Mouse (Mus musculus): ENCODE results near the gene 2410004P03Rik. TPM values are rescaled to one million over a fixed set of nuclear protein-coding genes. Genes with fewer than 3 reads are reported as not detected.

Gene 2410004P03Rik
- total and polyA plus RNA-seq, 3 experiments: 0.09 TPM; not detected in 2

DNA sequence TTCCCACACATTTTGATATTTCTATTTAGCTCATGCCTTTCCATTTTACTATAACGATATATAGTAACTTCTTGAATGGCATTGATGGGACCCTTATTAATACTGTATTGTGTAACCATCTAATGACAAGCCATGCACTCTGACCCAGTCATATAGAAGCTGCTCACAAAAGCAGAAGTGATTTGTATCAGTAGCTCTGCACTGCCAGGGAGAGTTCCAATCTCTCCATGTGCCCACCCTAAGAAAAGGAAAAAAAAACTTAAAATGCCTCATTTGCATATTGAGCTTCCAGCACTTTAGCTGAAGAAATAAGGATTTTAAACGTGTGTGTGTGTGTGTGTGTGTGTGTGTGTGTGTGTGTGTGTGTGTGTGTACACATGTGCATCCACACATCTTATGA lies 19.2 kb downstream of the 2410004P03Rik start:
- dilution Hi-C loops (cut with MboI; ENCODE audit: extremely low pct_ligation_motif_present, extremely low pct_unique_long_range_greater_than_20kb, low sequenced_read_pairs) (no loop called here), in situ Hi-C loops (cut with MboI; ENCODE audit: low pct_ligation_motif_present, low pct_unique_long_range_greater_than_20kb, low sequenced_read_pairs) (no loop called here)
- no peak for TF ChIP-seq HCFC1 (IDR thresholded peaks at IDR 0.05; ENCODE audit: low read depth, low read length)
- TF ChIP-seq ELF1 (IDR thresholded peaks at IDR 0.05; ENCODE audit: low read depth, low read length): no peak
- TF ChIP-seq USF2 (conservative IDR thresholded peaks at IDR 0.05; ENCODE audit: low read depth, low read length): no peak
- TF ChIP-seq RCOR1 (conservative IDR thresholded peaks at IDR 0.05; ENCODE audit: low read depth, low read length): no peak
- no peak for TF ChIP-seq MAZ (IDR thresholded peaks at IDR 0.05; ENCODE audit: low read depth, low read length)
- no peak for TF ChIP-seq MAX (IDR thresholded peaks at IDR 0.05; ENCODE audit: low read length)
- TF ChIP-seq E2F4 (IDR thresholded peaks at IDR 0.05; ENCODE audit: insufficient replicate concordance, low read depth, low read length): no peak
- no peak for TF ChIP-seq TCF12 (IDR thresholded peaks at IDR 0.05; ENCODE audit: low read depth, low read length)
- TF ChIP-seq POLR2AphosphoS2 (IDR thresholded peaks at IDR 0.05; ENCODE audit: low read depth, low read length): no peak
- no peak for TF ChIP-seq MEF2A (IDR thresholded peaks at IDR 0.05; ENCODE audit: borderline replicate concordance, low read depth, low read length)
- TF ChIP-seq ZMIZ1 (IDR thresholded peaks at IDR 0.05; ENCODE audit: low read depth, low read length): no peak
- no peak for TF ChIP-seq RAD21 (IDR thresholded peaks at IDR 0.05; ENCODE audit: low read depth, low read length)
- TF ChIP-seq ZKSCAN1 (IDR thresholded peaks at IDR 0.05; ENCODE audit: borderline replicate concordance, low read depth, low read length): no peak
- TF ChIP-seq IRF4 (IDR thresholded peaks at IDR 0.05; ENCODE audit: low read depth, low read length): no peak
- TF ChIP-seq NRF1 (IDR thresholded peaks at IDR 0.05; ENCODE audit: low read depth, low read length): no peak
- no peak for TF ChIP-seq CHD2 (IDR thresholded peaks at IDR 0.05; ENCODE audit: low read length)
- no peak for TF ChIP-seq NELFE (IDR thresholded peaks at IDR 0.05; ENCODE audit: low read depth, low read length)
- TF ChIP-seq CTCF (conservative IDR thresholded peaks at IDR 0.05 in 1 of 2, IDR thresholded peaks at IDR 0.05 in 1 of 2; ENCODE audit: low read depth in 2 of 2, low read length in 2 of 2): no peak
- peaks cover 36 to 83% of the 10 kb centered on the region in 2 experiments for H3K36me3 ChIP-seq (replicated peaks in 1 of 2; ENCODE audit: control insufficient read depth in 1 of 2, insufficient read depth in 1 of 2, low read length in 1 of 2)
- H3K27ac ChIP-seq (ENCODE audit: insufficient read depth, low read depth): no peak overlapping the region
- no peaks in the 10 kb centered on the region for H3K27me3 ChIP-seq (replicated peaks)
- H3K9ac ChIP-seq (ENCODE audit: insufficient read depth, low read depth): no peak overlapping the region
- H3K4me2 ChIP-seq (ENCODE audit: insufficient read depth, low read depth, poor library complexity, severe bottlenecking): no peak overlapping the region
- H3K79me2 ChIP-seq (replicated peaks; ENCODE audit: control insufficient read depth, extremely low read depth, insufficient read depth, poor library complexity, severe bottlenecking): no peaks in the 10 kb centered on the region
- H3K4me1 ChIP-seq (ENCODE audit: control insufficient read depth in 1 of 2, insufficient read depth in 2 of 2): peaks cover 23 to 56% of the 10 kb centered on the region in 2 experiments
- H3K9me3 ChIP-seq (replicated peaks; ENCODE audit: low read length): no peaks in the 10 kb centered on the region
- DNase-seq (ENCODE audit: extremely low read depth): no peak
- H3K4me3 ChIP-seq (replicated peaks in 1 of 3; ENCODE audit: low read depth in 2 of 3, low read length in 2 of 3, poor library complexity in 1 of 3): no peak overlapping the region

DNA sequence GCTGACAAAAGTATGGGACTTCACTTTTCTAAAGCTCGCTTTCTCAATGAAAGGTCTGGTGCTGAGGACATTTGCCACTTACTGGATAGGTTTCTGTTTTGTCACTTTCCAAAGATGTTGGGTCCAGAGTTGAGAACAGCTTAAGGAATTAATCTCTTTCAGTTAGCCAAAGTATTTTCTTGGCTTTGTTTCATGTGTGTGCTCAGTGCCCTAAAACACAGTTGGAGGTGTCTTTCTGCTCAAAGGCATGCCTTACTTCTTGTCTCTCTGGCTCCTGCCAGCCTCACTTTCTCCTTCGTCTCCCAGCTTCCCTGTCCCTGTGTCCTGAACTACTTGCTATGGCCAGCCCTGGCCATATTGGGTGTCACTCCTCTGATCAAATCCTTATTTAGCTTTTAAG lies 20.2 kb downstream of the 2410004P03Rik start:
- H3K27ac ChIP-seq (ENCODE audit: insufficient read depth, low read depth): no peak overlapping the region
- H3K4me3 ChIP-seq (replicated peaks in 1 of 3; ENCODE audit: low read depth in 2 of 3, low read length in 2 of 3, poor library complexity in 1 of 3): no peak overlapping the region
- no peaks in the 10 kb centered on the region for H3K79me2 ChIP-seq (replicated peaks; ENCODE audit: control insufficient read depth, extremely low read depth, insufficient read depth, poor library complexity, severe bottlenecking)
- peaks cover 39 to 88% of the 10 kb centered on the region in 2 experiments for H3K36me3 ChIP-seq (replicated peaks in 1 of 2; ENCODE audit: control insufficient read depth in 1 of 2, insufficient read depth in 1 of 2, low read length in 1 of 2)
- peaks cover 15 to 46% of the 10 kb centered on the region in 2 experiments for H3K4me1 ChIP-seq (ENCODE audit: control insufficient read depth in 1 of 2, insufficient read depth in 2 of 2)
- H3K4me2 ChIP-seq (ENCODE audit: insufficient read depth, low read depth, poor library complexity, severe bottlenecking): no peak overlapping the region
- TF ChIP-seq CTCF (conservative IDR thresholded peaks at IDR 0.05 in 1 of 2, IDR thresholded peaks at IDR 0.05 in 1 of 2; ENCODE audit: low read depth in 2 of 2, low read length in 2 of 2) (no peak), POLR2AphosphoS2 (IDR thresholded peaks at IDR 0.05; ENCODE audit: low read depth, low read length) (peak; percentile 23; the same call in 1 of the 2 replicates)
- in situ Hi-C loops (cut with MboI; ENCODE audit: low pct_ligation_motif_present, low pct_unique_long_range_greater_than_20kb, low sequenced_read_pairs): no loop called here
- H3K9me3 ChIP-seq (replicated peaks; ENCODE audit: low read length): no peaks in the 10 kb centered on the region
- no peaks in the 10 kb centered on the region for H3K27me3 ChIP-seq (replicated peaks)
- no peak for DNase-seq (ENCODE audit: extremely low read depth)
- dilution Hi-C loops (cut with MboI; ENCODE audit: extremely low pct_ligation_motif_present, extremely low pct_unique_long_range_greater_than_20kb, low sequenced_read_pairs): no loop called here
- no peak overlapping the region for H3K9ac ChIP-seq (ENCODE audit: insufficient read depth, low read depth)
